Mouse (Mus musculus): ENCODE results near the gene Ddx60.
"Not testable (repeated sequence)": the region's sequence is repeated elsewhere in the genome, so short reads cannot be mapped to it uniquely, and the experiment has no call there.

Ddx60 gene

DNA sequence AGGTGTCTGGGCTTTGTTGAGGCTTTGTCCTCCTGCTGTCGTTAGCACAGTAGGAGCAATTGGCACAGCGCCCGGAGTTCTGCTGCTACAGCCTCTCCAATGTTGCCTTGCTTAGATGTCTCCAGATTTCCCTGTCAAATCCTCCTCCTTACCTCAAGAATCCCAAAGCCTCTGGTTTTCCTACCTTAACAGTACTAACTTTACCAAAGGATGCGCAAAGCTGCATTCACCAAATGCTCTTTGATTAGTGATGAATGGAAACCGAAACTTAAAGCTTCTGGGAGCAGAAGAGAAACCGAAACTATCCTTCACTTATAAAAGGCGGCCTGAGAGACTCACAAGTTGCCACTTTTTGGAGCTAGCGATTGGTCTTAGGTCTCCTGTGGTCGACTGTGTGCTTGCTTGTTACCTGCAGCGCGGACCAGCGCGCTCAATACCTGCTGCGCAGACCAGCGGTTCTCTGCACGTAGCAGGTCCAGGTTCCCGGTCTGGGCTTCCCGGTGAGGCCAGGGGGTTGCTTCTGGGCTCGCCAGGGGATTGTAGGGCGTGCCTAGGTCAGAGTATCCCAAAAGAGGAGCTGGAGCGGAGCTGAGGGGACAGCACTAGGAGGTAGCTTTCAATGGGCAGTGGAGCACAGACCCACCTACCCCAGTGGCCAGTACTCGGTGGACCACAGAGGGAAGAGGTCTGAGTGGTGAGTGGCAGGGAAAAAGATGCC, at the start of gene Ddx60:
Ddx60 (plus strand) TSS at position 311 of the 718 bp plus-strand sequence.
- peak; percentile 55 for DNase-seq (ENCODE audit: low spot score)

DNA sequence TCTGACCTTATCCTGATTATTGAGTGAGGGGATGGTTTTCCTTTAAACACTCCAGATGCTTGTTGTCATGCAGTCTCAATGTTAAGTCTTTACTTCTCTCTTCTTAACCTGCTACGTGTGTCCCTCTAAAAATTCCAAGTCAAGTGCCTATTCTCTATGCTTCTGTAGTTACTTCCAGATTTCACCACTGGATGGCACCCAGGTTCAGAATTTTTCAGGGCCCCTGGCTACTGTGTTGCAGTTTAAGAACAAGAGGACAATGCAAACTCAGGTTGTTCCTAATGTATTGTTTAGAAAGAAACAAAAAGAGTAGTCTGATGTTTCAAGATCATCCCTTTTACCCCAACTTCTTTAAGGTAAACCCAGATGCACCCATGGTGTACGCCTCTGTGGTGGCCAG, 33.8 kb upstream of the Ddx60 start:
- peak; percentile 78 for DNase-seq (ENCODE audit: low spot score)

DNA sequence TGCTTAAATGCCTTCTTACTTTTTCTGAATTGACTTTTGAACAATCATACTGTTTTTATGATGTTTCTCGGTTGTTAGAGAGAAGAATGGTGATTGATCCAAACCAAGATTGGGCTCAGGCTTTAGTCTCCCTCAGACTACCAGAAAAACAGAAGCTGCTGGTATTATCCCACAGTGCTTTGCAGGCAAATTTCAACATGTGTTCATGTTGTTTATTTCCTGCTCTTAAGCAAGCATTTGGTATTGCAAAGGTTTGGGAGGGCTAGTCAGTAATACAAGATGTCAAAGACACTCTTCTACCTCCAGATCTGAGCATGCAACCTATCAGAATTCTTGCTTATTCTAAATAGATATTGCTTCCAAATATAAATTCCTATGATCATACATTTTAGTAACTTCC, 31.1 kb upstream of the Ddx60 start:
- DNase-seq (ENCODE audit: low spot score) = no peak

DNA sequence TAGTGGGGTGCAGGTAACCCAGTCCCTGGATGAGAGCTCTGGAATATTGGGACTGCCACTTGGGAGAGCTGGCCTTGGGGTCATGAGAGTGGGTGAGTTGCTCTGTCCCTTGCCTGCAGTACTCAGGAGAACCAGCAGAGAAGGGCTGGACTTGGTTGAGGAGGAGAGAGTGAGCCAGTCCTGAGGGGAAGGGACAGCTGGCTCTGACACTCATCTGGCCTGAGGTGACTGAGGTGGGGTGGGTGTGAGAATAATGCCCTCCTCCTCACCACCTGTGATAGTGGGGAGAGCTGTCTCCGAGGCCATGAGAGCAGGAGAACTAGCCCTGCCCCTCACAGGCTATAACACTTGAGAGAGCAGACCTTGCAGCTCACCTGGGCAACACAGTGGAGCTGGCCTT, 30.5 kb upstream of the Ddx60 start:
- no peak for DNase-seq (ENCODE audit: low spot score)

DNA sequence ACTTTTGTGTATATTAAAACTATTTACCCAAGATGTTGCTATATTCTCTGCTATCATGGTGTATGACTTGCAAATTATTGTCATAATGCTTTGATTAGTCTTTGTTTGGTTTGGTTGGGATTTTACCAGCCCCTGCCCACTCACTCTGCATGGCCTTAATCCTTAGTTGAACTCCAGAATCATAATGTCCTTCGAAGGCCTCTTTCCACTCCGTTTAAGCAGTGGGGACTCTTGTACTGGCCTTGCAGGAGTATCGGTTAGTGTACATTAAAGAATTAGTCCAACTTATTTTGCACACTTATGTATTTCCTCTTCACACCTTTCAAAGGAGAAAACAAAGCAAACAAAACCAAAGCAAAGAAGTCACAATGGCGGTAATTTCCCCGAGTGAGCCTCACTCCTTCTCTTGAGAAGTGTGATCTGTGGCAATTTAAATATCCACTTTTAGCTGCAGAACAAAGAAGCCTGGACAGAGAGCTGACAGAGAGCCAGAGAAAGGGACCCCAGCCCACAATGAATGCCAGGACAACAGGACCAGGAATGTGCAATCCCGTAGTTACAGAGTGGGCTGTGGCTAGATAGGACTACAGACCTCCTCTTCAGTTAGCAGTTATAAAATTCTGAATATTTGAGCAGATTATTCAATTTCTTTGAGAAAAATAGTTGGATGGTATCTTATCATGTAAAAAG, 26.7 kb upstream of the Ddx60 start:
- DNase-seq (ENCODE audit: low spot score) = no peak

DNA sequence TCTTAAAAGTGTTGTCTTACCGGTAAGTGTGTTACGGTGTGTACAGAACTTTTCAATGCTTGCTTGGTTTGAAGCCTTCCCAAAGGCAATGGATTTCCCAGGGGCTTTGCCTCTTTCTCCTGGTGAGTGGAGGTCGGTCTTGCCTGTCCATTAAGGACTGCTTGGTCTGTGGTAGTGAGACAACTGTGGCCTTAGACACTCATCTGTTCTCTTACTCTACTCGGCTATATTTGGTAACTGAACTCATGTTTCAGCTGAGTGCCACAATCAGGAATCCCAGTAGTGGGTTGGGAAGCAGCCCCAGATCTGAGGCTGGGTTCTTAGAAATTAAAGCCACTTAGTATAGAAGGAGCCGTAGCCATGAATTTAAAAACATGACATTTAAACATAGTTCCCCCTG, 25.4 kb upstream of the Ddx60 start, which contains the start of gene Palld:
Palld (minus strand) TSS at position 170 of the 400 bp plus-strand sequence.
- no peak for DNase-seq (ENCODE audit: low spot score)

DNA sequence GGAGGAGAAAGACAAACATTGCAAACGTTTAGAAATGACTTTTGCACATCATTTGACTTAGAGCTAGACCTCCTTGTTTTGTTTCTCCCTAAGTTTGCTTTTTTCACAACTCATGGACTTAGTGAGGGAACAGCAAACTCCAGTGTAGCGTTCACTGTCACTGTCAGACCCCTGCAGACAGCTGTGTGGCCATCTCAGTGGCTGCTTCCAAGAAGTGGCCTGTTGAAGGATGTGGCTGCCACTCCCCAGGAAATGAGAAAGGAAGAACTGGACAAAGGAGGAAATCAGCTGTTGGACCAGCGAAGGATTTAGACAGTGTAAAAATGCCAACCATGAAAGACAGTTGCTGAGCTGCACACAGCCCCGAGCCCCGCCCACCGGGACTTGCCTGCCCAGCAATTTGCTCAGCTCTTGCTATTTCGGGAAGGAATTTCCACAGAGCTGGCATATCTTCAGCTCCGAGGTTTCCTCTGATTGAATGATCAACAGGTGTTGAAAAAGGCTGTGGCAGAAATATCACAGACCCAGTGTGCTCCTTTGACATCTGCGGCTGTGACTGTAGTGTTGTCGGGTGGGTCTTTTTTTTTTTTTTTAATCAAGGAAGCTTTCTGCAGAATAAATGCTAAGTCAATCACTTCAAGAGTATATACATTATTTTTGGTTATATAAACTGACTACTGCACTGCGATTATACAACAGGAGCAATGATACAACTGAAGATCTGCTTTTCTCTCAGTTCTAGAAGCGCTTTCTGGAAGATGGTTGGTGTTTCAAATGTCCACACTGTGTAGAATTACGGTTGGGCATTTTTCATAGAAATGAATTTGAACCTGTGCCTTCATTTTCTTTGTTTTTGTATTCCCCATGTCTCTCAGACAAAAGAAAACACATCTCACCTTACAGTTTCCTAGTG, 19.3 kb upstream of the Ddx60 start:
- DNase-seq (ENCODE audit: low spot score) = peak; percentile 67

DNA sequence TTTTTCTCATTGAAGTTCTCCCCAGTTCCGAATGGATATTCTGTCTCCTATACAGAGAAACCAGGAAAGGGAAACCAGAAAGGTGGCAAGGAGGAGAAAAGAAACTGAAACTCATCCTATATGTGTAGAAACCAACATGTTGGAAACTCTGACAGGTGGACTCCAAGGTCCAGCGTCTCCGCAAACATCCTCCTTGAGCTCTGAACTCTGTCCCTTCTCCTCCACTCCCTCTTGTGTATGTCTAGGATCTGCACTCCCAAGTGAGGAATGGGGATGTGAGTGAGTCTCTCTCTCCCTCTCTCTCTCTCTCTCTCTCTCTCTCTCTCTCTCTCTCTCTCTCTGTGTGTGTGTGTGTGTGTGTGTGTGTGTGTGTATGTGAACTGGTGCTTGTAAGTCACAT, 18.6 kb upstream of the Ddx60 start:
- DNase-seq (ENCODE audit: low spot score) = no peak

DNA sequence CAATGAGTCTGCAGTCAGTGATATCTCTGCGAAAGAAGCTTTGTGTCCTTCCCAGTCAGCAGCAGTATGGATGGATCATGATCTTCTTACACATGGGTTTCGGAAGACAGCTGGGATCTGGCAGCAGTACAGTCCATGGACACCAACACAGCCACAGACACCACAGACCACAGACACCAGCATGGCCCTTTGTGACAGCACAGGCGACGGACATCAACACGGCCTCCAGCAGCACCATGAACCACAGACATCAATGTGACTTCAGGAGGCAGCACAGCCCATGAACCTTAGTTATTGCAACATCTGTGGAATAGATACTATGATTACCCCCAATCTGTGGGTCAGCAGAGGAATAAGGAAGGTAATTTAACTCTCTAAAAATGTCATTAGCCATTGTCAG, 15.1 kb upstream of the Ddx60 start:
- no peak for DNase-seq (ENCODE audit: low spot score)

DNA sequence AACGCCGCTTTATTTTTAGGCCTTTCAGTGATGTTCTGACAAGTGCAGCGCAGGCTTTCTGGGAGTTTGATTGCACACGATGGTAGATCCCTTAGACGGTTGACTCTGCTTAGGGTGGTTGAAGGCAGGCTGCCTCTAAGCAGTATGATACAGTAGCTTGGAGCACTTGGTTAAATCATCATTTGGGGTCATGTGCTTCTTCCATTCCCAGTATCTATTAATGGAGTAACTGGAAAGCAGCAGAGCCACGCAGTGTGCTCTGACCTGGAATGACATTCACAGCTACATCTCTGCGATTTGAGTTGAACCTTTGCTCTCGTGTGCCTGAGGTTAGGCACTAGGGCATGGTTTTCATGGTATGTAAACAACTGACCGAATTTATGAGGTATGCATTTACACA, 13.9 kb upstream of the Ddx60 start:
- DNase-seq (ENCODE audit: low spot score) = no peak

DNA sequence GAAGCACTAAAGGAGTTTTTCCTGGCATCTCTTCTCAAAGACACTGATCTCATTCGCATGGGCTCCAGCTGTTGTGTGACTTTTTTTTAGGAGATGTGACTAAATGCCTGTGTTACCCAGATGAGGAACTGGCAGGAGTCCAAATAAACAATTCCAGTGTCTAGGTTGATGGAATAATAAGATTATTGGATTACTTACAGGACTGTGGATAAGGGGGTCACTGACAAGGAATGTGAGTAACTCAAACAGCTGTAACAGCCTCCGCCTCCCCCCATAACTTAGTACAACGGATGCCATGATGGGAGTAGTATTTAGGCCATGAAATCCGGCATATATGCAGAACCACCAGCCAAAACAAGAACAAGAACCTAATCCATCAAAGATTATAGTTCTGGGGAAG, 10.6 kb upstream of the Ddx60 start:
- DNase-seq (ENCODE audit: low spot score) = no peak

DNA sequence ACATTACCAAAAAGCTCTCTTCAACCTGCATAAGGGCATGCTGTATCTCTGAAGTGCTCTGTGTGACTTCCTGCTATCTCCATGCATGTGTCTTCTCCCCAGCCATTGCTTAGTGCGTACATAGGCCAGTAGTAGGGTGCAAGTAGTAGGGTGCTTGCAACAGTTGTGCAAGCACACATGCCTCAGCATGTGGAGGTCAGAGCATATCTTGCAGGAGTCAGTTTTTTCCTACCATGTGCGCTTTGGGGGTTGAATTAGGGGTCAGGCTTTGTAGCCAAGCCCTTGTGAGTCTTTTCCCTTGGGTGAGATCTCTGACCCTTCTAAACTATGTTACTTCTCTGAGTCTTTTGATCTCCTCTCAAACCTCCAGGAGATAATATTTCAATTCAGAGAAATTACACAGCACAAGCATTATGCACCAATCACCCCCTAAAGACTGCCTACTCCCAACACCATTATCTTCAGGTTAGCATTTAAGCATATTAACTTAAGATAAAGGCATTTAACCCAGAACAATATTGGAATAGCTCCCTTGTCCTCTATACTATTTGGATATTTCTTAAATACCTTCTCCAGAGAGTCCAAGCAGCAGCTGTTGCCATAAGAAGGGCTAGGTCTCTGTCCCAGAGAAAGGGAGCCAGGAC, 8.6 kb upstream of the Ddx60 start:
- no peak for DNase-seq (ENCODE audit: low spot score)

DNA sequence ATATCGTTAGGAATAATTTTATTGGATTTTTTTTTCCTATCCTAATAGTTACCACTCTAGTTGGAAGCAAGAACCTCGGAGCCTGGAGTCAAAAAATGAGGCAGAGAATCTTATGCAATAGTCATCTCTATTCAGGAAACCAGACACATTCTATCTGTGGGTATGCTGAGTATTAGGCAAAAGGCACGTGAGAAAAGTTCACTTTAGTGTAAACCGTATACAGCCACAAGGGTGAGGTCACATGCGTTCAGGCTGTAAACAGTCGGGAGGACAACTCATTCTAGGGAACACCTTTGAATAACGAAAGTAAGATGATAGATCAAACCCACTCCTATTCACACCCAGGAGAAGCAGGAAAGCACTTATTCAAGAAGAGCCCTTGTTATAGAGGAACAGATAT, 7.5 kb upstream of the Ddx60 start:
- no peak for DNase-seq (ENCODE audit: low spot score)

DNA sequence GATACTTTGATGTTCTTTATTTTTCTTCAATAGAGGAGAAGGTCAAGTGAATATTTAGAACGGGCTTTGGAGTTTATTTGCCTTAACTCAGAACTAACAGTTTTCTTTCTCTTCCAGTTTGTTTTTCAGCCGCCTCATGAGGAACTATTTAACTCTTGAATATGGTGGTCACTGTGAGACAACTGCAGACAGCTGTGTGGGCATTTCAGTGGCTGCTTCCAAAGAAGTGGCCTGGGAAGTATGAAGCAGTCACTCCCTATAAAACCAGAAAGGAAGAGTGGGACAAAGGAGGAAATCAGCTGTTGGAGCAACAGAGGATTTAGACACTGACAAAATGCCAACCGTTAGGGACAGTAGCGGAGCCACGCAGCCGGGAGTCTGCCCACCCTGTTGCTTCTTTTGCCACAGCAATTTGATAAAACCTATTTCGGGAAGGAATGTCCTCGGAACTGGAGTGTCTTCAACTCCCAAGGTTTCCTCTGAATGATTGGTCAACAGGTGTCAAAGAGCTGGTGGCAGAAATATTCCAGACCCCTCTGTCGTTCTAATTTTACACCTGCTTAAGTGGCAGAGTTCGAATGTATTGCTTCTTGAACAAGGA, 6.3 kb upstream of the Ddx60 start:
- no peak for DNase-seq (ENCODE audit: low spot score)

DNA sequence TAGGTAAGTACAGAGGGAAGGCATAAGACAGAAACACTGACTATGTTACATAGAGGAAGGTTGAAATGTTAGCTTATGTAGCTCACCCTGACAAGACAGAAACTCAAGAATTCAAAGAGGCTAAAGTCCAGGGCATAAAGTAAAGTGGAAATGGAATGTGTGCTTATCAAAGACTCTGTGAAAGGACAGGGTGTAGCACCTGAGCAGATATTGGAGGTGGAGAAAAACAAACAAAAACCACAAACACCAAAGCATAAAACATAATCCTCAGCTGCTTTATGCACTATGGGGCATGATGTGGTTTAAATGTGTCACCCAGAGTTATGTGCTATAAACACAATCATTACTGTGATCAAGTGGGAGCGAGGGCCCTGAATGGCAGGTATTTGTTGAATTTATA, 3.4 kb upstream of the Ddx60 start:
- no peak for DNase-seq (ENCODE audit: low spot score)

DNA sequence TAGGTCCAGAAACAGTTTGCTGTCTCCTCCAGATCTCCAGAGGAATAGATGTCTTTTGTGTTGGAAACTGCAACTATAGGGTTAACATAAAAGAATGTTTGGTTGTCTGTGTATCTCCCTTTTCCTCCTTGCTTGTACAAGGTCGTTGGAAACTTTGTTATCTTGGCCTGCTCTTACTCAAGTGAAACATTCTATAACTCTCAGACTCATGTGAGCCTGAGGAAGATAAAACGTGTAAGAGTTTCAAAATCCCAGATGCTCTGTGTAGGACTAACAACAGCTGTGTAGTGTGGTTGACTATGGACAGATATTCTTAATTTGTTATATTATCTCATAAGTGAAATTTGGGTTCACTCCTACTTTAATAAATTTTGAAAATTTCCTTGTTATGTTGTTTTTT, 5.4 kb downstream of the Ddx60 start:
- DNase-seq (ENCODE audit: low spot score) = no peak

DNA sequence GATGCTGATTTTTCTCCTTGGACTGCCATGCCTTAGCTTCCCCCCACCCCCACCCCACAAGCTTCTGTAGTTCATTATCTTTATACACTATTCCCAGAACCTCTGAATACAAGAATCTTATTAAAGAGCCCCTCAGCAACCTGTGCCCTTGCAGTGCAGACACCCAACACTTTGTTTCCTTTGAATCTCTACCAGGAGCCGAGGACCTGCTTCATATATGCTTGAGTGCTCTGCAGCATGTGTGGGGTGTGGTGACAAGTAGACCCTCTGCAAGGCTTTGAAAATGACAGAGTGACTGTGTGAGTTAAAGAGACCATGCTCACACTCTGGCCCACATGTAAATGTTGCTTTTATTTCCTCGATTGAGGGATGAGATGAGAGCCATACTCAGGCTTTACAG, 9.7 kb downstream of the Ddx60 start:
- DNase-seq (ENCODE audit: low spot score) = no peak

DNA sequence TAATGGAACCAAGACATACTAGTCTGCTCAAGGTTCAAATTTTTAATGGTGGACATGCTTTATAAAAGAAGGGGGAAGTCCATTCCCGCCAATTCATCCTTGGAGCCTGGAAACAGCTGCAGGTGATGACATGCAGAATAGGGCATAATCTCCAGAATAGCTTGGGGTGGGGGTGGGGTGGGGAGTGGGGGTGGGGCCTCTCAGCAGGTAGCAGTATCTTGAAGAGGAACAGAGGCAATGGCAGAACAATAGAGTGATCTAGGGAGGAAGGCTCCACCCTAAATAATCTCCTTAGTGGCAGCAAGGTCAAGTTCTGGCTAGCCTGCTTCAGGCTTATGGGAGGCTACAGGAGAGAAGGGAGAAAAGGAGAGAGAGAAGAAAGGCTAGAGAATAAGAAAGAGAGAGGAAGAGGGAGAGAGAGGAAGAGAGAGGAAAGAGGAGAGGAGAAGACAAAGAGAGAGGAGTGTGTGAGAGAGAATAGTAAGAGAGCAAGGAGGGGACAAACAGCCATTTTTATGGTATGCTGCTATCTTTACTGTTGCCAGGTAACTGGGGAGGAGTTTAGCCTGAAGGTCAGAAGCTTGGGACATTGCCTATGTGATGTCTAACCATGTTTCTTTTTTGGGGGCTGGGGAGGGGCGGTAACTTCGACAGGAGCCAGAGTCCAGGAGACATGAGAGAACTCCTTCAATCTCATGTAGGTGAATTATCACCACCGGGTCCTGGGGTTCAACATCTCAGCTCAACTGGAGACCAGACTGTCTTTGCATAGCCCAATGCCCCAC, 36.9 kb downstream of the Ddx60 start:
- not testable (repeated sequence) for DNase-seq (ENCODE audit: low spot score)

DNA sequence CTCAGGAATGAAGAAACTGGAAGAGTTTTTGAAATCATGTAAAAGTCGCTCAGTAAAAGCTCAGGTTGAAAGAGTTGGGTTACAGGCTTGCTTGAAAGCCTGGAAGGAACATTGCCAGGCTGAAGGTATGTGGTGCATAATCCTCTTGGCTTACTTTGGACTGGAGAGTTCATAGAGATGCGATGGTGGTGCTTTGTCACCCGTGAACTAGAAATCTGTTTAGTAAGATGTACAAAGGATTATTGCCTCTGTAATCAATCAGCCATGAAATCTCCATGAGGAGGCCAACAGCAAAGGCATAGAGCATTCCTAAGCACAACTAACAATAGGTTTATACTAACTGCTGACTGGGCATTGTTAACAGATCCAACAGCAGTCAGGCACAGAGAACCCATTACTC, 41.7 kb downstream of the Ddx60 start:
- DNase-seq (ENCODE audit: low spot score) = no peak

DNA sequence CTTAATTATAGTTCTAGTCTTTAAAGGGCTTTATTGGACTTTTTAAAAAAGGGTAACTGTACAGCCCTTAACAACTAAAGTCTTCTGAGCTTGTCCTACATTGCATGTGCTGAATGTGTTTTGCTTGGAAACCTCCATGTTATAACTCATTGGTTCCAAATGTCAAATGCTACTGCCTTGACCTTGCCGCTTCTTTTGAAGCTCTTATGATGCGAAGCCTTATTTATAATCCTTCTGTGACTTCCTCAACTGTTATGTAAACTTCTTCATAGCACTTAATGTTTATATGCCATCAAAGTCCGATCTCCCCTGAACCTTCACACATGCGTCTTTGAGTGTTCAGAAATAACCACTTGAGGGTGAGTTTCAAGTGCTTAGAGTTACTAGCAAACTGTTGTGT, 57.1 kb downstream of the Ddx60 start:
- no peak for DNase-seq (ENCODE audit: low spot score)

Measured in adipocyte (in vitro differentiated cells).